Mouse (Mus musculus): ENCODE data around the gene Sf3b5.
"Not testable (repeated sequence)": the region's sequence is repeated elsewhere in the genome, so short reads cannot be mapped to it uniquely, and the experiment has no call there.

Sf3b5 gene

GRCm38 (mm10) chr10:13007876-13008736 is 3.0 kb downstream of the Sf3b5 start:
- peak; percentile 91 to 92 for DNase-seq (ENCODE audit: low read depth in 1 of 2, low spot score in 2 of 2)

DNA sequence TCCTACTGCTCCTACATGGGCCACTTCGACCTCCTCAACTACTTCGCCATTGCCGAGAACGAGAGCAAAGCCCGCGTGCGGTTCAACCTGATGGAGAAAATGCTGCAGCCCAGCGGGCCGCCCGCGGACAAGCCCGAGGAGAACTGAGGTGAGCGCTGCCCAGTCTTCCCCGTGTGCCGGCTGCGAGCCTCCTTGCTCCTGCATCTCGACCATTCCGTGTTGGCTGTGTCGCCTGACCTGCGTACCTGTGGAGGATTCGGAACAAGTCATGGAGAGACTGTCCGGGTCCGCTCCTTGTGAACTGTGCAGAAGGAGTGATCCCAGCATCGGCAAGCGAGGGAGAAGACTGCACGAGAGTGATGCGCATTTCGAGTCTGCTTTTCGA is 3.6 kb downstream of the Sf3b5 start:
- DNase-seq (ENCODE audit: low read depth in 1 of 2, low spot score in 2 of 2): peak in 1 of 2 experiments; percentile 6

DNA sequence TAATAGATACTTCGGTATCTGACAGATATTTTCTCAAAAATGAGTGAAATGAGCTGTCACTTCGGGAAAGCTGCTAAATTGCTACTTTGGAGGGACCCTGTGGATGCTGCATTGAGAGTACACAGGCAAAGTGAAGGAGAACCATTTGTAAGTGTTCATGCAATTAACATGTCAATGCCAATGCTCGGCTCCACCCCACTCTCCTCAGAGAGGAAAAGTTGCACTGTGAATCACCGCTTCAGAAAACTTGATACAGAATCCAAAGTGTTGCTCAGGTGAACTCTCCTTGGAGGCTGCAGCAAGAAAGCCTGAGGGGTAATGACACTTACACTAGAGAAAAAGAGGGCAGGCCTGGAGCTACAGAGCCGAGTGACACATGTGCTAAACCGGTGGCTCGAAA is 8.9 kb downstream of the Sf3b5 start:
- DNase-seq (ENCODE audit: low read depth in 1 of 2, low spot score in 2 of 2): no peak

DNA sequence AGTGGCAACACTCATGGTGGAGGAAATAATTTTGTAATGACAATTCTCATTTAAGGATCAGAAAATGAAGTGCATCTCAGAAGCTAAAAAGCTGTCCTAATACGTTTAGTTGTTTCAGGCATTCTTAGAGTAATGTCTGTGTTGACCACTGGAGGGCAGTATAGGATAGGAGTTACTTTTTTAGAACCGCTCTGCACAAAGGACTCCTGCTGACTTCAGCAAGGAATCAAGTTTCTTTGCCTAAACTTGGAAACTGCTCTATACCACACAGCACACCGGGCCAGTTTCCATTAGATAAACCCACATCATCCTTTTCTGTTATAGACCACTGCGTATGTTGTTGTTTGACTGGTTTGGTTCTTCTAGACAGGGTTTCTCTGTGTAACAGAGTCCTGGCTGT is 11.4 kb downstream of the Sf3b5 start:
- peak in 1 of 2 experiments; percentile 9 for DNase-seq (ENCODE audit: low read depth in 1 of 2, low spot score in 2 of 2)

DNA sequence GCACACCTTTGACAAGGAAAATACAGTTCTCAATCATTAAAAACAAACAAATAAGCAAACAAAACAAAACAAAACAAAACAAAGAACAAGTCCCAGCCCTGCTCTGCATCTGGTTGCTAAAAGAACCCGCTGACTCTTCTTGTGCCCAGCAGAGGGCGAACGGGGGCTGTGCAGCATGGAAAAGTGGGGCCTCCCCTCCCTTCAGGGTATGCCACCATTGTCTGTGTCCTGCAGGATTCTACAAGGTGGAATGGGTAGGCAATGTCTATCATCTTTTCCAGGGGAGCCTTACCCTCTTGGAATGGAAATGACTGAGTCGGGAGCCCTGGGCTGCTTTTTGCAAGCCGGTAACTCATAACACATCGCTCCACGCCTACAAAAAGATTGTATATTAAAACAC is 13.4 kb downstream of the Sf3b5 start:
- no peak for DNase-seq (ENCODE audit: low read depth in 1 of 2, low spot score in 2 of 2)

DNA sequence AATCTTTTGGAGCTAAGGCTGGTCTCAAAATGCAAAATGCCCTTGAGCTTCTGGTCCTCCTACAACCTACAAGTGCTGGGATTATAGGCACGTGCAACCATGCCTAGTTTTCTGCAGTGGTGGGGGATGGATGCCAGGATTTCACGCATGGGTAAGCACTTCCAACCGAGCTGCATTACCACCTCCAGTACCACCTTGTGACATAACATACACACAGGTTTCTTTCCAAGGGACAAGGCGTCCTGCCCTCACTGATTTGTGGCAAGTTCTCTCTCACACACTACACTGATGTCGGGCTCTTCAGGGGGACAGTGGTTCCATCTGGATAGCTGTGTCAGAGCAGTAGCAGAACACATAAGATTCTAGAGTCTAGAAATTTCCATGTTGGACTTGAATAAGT is 13.9 kb downstream of the Sf3b5 start:
- DNase-seq (ENCODE audit: low read depth in 1 of 2, low spot score in 2 of 2): no peak

DNA sequence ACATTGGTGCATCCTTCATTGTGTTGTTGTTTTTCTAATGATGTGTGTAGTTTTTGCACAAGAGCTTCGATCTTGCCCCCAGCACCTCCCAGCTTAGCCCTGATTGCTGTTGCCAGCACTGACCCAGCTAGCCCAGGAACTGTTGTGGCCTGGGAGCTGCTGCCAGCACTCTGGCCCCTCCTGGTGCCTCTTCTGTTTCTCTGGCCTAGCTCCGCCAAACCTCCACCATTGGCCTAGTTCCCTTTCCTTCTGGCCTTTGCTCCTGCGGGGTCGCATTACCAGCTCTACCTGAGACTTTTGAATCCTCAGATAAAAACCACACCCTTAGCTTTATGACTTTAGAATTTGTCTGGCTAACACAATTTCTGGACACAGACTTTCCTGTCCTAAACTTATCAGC is 17.0 kb downstream of the Sf3b5 start:
- DNase-seq (ENCODE audit: low read depth in 1 of 2, low spot score in 2 of 2): no peak

DNA sequence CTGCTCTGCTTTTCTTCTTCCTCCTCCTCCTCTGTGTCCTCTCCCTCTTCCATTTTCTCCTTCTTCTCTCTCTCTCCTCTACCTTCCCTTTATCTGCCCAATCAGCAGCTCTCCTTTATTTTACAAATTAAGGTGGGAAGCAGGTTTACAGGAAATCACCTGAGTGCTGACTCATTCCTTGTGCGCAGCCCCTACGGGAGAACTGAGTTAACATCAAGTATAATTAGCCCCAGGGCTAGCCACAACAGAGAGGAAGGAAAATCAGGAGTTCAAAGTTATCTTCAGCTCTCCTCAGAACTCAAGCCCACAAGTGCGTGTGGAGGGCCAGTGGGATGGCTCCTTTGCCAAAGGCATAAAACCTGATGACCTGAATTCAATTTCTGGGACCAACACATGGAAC is 18.8 kb downstream of the Sf3b5 start:
- DNase-seq (ENCODE audit: low read depth in 1 of 2, low spot score in 2 of 2): not testable (repeated sequence)

GRCm38 (mm10) chr10:13027702-13028101 is 22.6 kb downstream of the Sf3b5 start:
- DNase-seq (ENCODE audit: low read depth in 1 of 2, low spot score in 2 of 2): no peak

GRCm38 (mm10) chr10:13028215-13028614 is 23.1 kb downstream of the Sf3b5 start:
- DNase-seq (ENCODE audit: low read depth in 1 of 2, low spot score in 2 of 2): no peak

- DNase-seq (ENCODE audit: low read depth in 1 of 2, low spot score in 2 of 2): no peak
Measured at GRCm38 (mm10) chr10:13029416-13029815, 24.3 kb downstream of the Sf3b5 start.

DNA sequence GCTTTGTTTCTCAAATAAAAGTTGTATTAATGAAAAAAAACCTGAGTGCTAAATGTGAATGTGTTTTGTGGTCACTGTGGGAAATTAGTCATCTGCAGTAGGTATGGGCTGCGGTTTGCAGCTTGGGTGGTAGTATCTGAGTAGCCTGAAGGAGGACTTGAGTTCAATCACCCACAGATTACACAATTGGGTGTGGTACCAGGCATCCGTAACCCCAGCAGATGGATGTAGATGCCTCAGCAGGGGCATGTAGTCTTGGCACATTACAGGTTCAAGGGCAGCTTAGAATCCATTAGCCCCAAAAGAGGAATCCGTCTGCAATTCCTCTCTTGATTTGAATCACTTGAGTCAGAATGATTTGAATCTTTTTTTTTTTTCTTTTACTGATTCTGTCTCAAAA is 30.1 kb downstream of the Sf3b5 start:
- DNase-seq (ENCODE audit: low read depth in 1 of 2, low spot score in 2 of 2): no peak

DNA sequence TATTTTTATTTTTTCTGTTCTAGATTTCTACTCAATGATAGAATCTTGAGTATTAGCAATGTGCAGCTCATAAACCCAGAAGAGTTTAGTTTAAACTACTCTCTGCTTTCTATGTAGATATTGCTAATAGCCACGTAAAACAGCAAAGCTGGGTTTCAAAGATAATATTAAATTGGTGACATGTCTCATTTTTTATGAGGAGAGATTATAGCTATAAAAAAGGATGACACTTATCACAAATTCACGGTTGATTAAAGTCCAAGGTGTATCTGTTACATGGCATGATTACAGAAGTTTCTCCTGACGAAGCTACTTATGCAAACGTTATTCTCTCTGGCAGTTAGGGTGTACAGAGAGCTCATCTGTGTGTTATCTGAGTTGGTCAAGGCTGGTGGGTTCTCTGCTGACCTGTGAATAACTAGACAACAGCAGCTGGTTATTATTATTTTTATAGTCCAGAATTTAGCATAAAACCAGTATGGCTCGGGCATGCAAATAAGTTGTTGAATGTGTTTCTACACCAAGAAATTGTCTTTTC is 34.6 kb downstream of the Sf3b5 start:
- no peak for DNase-seq (ENCODE audit: low read depth in 1 of 2, low spot score in 2 of 2)

- no peak for DNase-seq (ENCODE audit: low read depth in 1 of 2, low spot score in 2 of 2)
Measured at GRCm38 (mm10) chr10:13044659-13045058, 39.5 kb downstream of the Sf3b5 start.

DNA sequence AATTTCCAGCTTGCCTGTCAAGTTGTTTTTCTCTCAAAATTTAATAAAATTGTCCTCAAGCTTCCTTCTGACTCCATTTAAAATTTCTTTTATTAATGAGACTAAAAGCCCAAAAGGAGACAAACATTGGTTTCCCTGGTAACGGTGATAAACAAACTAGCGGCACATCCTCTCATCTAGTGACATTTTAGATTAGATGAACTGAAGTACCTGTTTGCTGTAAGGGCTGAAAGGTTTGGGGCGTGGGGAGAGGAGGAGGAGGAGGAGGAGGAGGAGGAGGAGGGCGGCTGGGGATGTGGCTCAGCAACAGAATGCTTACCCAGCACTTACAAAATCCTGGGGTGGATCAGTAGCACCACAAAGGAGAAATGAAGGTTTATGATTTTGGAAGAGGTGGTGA is 42.7 kb downstream of the Sf3b5 start:
- DNase-seq (ENCODE audit: low read depth in 1 of 2, low spot score in 2 of 2): no peak

- no peak for DNase-seq (ENCODE audit: low read depth in 1 of 2, low spot score in 2 of 2)
Measured at GRCm38 (mm10) chr10:13056863-13057381, 51.8 kb downstream of the Sf3b5 start.
